Mouse (Mus musculus): ENCODE measurements around the gene Plxna3.

Plxna3 gene

GRCm38 (mm10) chrX:74368209-74368909, 39.5 kb downstream of the Plxna3 start:
- peak; percentile 81 to 86 for DNase-seq

- peak; percentile 91 to 93 for DNase-seq
Observed at GRCm38 (mm10) chrX:74372888-74373549, 44.2 kb downstream of the Plxna3 start, which contains the start of the genes Ubl4a and Slc10a3. Ubl4a (minus strand) TSS chrX:74373218. Slc10a3 (minus strand) TSS chrX:74373349.

- DNase-seq, result no peak
Observed at GRCm38 (mm10) chrX:74384451-74384850, 55.6 kb downstream of the Plxna3 start.

GRCm38 (mm10) chrX:74388153-74388552, 59.3 kb downstream of the Plxna3 start:
- no peak for DNase-seq

GRCm38 (mm10) chrX:74392535-74393443, 63.9 kb downstream of the Plxna3 start, which contains the start of the genes Fam3a and Ikbkg:
Fam3a (minus strand) TSS chrX:74393272.
Ikbkg (plus strand) TSS chrX:74393290.
- DNase-seq, result peak; percentile 87 to 94

Data from lung, postnatal 4 days (tissue).